Mouse (Mus musculus) kidney, embryonic 14.5 days (tissue): Measurements from ENCODE around the gene Ngf. TPM values are rescaled to one million over a fixed set of nuclear protein-coding genes. Genes with fewer than 3 reads are reported as not detected.

ENCODE experiments used
- ATAC-seq: fragments of 200-750 bp; cut with Nextera tagmentation; 2 replicates; pipeline ENCODE4 v1.8.0; 2017; ENCODE audit warnings: moderate number of reproducible peaks, mild to moderate bottlenecking, moderate TSS enrichment, moderate library complexity; ENCODE audit not compliant: low FRiP score, low TSS enrichment
- H3K27ac ChIP-seq: fragments of 300-500 bp; sonication (generic); 2 replicates; pipeline ENCODE4 v1.5.1; 2014; ENCODE audit warnings: low read depth, mild to moderate bottlenecking, low read length, moderate library complexity, mixed read lengths
- H3K27me3 ChIP-seq: fragments of 300-500 bp; sonication (generic); 2 replicates; pipeline ENCODE4 v1.6.1; 2014; ENCODE audit warnings: mild to moderate bottlenecking, low read length; ENCODE audit not compliant: control insufficient read depth, insufficient read depth
- H3K36me3 ChIP-seq: fragments of 300-500 bp; sonication (generic); 2 replicates; pipeline ENCODE4 v1.6.1; 2014; ENCODE audit warnings: low read length, mixed read lengths; ENCODE audit not compliant: control insufficient read depth, insufficient read depth
- H3K4me1 ChIP-seq: fragments of 300-500 bp; sonication (generic); 2 replicates; pipeline ENCODE4 v1.6.1; 2014; ENCODE audit warnings: low read length, mixed read lengths; ENCODE audit not compliant: control insufficient read depth, insufficient read depth
- H3K4me2 ChIP-seq: fragments of 300-500 bp; sonication (generic); replicated peaks from 2 replicates; pipeline ENCODE4 v1.6.1; 2014; ENCODE audit warnings: low read depth, mild to moderate bottlenecking, low read length
- H3K4me3 ChIP-seq: fragments of 300-500 bp; sonication (generic); 2 replicates; pipeline ENCODE4 v1.5.1; 2014; ENCODE audit warnings: mild to moderate bottlenecking, low read length
- H3K9ac ChIP-seq: fragments of 300-500 bp; sonication (generic); 2 replicates; pipeline ENCODE4 v1.6.1; 2014; ENCODE audit warnings: low read depth, mild to moderate bottlenecking, low read length, moderate library complexity
- H3K9me3 ChIP-seq: fragments of 300-500 bp; sonication (generic); 2 replicates; pipeline ENCODE4 v1.6.1; 2016; ENCODE audit warnings: low read length; ENCODE audit not compliant: control insufficient read depth
- WGBS: fragments of 180-500 bp; shearing (Covaris S2); extraction: QIAGEN DNeasy Blood & Tissue Kit; methylation state at CpG from one replicate; pipeline ENCODE4 v1.1.7; 2014; 5-methylcytosine and 5-hydroxymethylcytosine counted together
- polyA plus RNA-seq: library from polyadenylated mRNA; unstranded; fragments of >200 nt; fragmentation: Nextera tagmentation; extraction: Ambion mirVana; gene quantifications from 2 replicates; pipeline ENCODE4 v1.2.1, GENCODE M21; 2014

Ngf gene
- polyA plus RNA-seq, 1 experiment from 2014 or later: 2.7 TPM

DNA sequence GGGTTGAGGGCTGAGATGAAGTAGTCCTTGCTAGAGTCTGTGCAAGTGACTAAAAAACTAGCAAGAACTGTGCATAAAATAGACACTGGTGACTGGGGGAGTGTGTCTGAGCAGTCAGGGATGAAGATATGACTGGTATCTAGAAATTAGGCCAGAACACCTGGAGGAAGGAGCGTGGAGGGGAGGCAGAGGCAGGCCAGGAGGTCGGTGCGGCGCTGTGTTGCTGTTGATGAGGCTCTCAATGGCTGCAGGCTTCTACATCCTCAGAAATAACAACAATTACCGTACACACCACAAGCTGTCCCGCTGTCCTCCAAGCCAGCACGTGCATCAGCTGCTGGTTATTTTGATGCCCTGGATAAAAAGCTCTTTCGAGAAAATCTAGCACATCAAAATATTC, 2.6 kb upstream of the Ngf start:
- H3K4me3 ChIP-seq: no peak overlapping the region

DNA sequence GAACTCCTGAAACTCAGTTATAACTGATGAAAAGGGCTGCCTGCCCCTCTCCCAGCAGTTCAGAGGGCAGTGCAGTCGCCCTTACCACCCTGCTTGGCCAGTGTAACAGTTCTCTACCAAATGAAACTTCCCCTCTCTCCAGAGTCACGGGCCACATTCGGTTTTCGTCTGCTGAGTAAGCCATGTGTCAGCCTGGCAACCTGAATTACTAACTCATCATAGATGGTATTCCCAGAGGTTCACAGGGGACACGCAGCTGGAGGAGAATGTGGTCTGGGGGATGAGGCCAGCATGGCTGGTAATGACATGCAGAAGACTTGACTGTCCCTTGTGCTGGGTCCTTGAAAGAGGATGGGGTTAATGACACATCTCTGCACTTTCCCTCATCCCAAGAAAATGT, 1.5 kb downstream of the Ngf start:
- WGBS: 51% methylated on average over 5 of the region's 5 CpGs
- Histone ChIP-seq H3K9me3 (no peaks in the 10 kb centered on the region), H3K27me3 (peaks cover 25% of the 10 kb centered on the region), H3K4me2 (0 out of 2 replicates have a peak overlapping the region, but pooled peaks have one; percentile 3), H3K36me3 (no peaks in the 10 kb centered on the region), H3K4me3 (no peak overlapping the region), H3K4me1 (peaks cover 3% of the 10 kb centered on the region), H3K27ac (no peak overlapping the region), H3K9ac (no peak overlapping the region)
- ATAC-seq: no peak

More for the DNA sequence above, 2.6 kb upstream of the Ngf start:
- WGBS: 70% methylated on average over 8 of the region's 8 CpGs
- H3K27me3 ChIP-seq: peaks cover 25% of the 10 kb centered on the region
- H3K9ac ChIP-seq: no peak overlapping the region
- H3K4me2 ChIP-seq: no peak overlapping the region
- H3K36me3 ChIP-seq: no peaks in the 10 kb centered on the region
- no peak for ATAC-seq
- H3K27ac ChIP-seq: no peak overlapping the region
- H3K4me1 ChIP-seq: peaks cover 3% of the 10 kb centered on the region
- H3K9me3 ChIP-seq: no peaks in the 10 kb centered on the region

- no peak overlapping the region; the same call in 1 of the 2 replicates for H3K4me2 ChIP-seq
Observed at GRCm38 (mm10) chr3:102471799-102472198, 2.1 kb downstream of the Ngf start.

GRCm38 (mm10) chr3:102474275-102475155, 4.8 kb downstream of the Ngf start:
- ATAC-seq: no peak
- no peak overlapping the region for H3K9ac ChIP-seq
- peaks cover 22% of the 10 kb centered on the region for H3K27me3 ChIP-seq
- H3K9me3 ChIP-seq: 0 out of 2 replicates have a peak, but pooled peaks cover 3% of the 10 kb centered on the region
- 79% methylated on average over 15 of the region's 15 CpGs for WGBS
- no peak overlapping the region for H3K4me2 ChIP-seq
- H3K27ac ChIP-seq: no peak overlapping the region
- no peaks in the 10 kb centered on the region for H3K36me3 ChIP-seq
- peaks cover 3% of the 10 kb centered on the region for H3K4me1 ChIP-seq
- H3K4me3 ChIP-seq: no peak overlapping the region

More at GRCm38 (mm10) chr3:102471799-102472198, 2.1 kb downstream of the Ngf start:
- H3K4me1 ChIP-seq: peaks cover 3% of the 10 kb centered on the region
- H3K4me3 ChIP-seq: no peak overlapping the region
- ATAC-seq: no peak
- no peaks in the 10 kb centered on the region for H3K36me3 ChIP-seq
- peaks cover 25% of the 10 kb centered on the region for H3K27me3 ChIP-seq
- H3K9ac ChIP-seq: no peak overlapping the region
- no peak overlapping the region for H3K27ac ChIP-seq
- WGBS: 41% methylated on average over 5 of the region's 5 CpGs
- 0 out of 2 replicates have a peak, but pooled peaks cover 3% of the 10 kb centered on the region for H3K9me3 ChIP-seq

DNA sequence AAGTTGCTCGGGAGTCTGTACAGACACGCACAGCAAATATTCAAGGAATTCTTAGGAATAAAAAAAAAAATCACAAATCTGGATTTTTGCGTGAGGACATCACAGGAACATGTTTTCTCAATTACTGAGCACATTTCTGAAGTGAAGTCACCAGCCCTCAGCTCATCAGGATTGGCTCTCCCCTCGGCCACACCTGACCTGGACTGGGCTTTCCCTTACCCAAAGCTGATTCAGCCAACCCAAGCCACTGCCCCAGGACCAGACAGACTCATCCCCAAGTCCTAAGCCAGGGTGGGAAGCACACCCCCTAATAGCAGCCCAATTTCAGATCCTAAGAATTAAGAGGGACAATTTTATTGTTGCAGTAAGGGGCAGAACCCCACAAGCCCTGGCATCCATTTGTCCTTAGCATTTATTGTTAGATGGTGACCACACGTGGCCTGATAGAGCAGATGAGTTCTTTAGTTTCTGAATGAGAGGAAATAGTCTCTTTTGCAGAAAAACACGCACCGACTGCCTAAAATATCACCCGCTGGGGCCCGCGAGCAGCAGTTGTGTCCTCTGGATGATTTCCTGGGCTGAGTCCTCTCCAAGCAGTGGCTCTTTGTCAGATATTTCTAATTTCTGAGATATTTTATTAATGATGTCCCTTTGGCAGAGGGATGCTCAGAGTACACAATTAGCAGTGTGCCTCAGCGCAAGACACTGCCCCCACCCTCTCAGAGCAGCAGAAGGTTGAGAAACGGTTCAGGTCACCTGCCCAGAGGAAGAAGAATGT, 8.4 kb downstream of the Ngf start:
- no peak overlapping the region for H3K9ac ChIP-seq
- no peaks in the 10 kb centered on the region for H3K36me3 ChIP-seq
- no peak overlapping the region for H3K4me2 ChIP-seq
- WGBS: 83% methylated on average over 12 of the region's 12 CpGs
- no peaks in the 10 kb centered on the region for H3K4me1 ChIP-seq
- no peak overlapping the region for H3K4me3 ChIP-seq
- no peak for ATAC-seq
- no peaks in the 10 kb centered on the region for H3K27me3 ChIP-seq
- no peak overlapping the region for H3K27ac ChIP-seq
- H3K9me3 ChIP-seq: 0 out of 2 replicates have a peak, but pooled peaks cover 3% of the 10 kb centered on the region

DNA sequence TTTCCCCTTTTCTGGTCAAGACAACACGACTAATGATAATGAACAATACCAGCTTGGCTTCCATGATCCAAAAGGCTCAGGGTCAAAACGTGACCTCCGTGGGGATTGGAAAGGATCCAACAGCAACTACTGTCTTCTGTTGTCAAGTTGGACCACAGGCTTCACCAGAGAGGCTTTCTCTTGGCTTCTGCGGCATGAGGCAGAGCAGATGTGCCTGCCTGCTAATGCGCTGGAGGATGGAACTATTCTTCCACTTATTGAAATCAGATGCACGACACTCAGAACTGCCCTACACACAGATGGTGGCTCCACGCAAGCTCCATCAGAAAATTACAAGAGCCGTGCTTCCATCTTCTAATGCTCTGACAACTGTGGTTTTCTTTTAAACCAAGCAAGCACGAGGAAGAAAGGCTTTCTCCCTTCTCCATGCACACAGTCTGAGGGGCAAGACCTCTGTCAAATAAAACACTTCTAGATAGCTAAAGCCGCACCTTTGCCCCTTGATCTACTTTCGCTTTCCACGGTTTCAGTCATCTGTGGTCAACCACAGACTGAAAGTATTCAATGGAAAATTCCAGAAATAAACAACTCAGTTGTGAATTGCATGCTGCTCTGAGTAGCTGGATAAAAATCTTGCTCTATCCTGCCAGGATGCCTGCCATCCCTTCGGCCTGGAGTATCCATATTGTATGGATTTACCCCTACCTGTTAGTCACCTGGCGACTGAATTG, 20.8 kb downstream of the Ngf start:
- no peaks in the 10 kb centered on the region for H3K9me3 ChIP-seq
- H3K27ac ChIP-seq: no peak overlapping the region
- WGBS: 61% methylated on average over 14 of the region's 14 CpGs
- H3K4me1 ChIP-seq: no peaks in the 10 kb centered on the region
- H3K4me3 ChIP-seq: no peak overlapping the region
- no peak for ATAC-seq
- H3K36me3 ChIP-seq: no peaks in the 10 kb centered on the region
- H3K27me3 ChIP-seq: no peaks in the 10 kb centered on the region
- H3K9ac ChIP-seq: no peak overlapping the region
- H3K4me2 ChIP-seq: no peak overlapping the region

DNA sequence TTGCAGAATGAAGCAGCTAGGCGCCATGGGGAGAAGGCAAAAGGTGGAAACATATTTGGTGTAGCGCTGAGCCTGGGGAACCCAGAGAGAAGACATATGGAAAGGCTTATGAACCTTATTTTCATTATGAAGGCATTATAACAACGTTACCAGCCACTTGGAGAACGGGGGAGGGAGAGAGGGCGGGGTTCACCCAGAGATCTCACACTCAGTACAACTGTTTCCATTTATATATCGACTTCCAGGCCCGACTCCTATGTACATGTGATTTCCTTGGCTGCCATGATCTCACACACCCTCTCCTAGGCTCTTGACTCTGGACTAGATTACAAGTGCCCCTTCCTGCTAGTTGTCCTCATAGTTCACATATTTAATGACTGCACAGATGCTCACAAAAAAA, 28.4 kb downstream of the Ngf start:
- no peaks in the 10 kb centered on the region for H3K36me3 ChIP-seq
- no peak for ATAC-seq
- no peaks in the 10 kb centered on the region for H3K27me3 ChIP-seq
- H3K9me3 ChIP-seq: no peaks in the 10 kb centered on the region
- H3K4me3 ChIP-seq: no peak overlapping the region
- no peak overlapping the region for H3K9ac ChIP-seq
- 87% methylated on average over 7 of the region's 7 CpGs for WGBS
- H3K4me1 ChIP-seq: no peaks in the 10 kb centered on the region
- no peak overlapping the region for H3K27ac ChIP-seq
- H3K4me2 ChIP-seq: no peak overlapping the region

DNA sequence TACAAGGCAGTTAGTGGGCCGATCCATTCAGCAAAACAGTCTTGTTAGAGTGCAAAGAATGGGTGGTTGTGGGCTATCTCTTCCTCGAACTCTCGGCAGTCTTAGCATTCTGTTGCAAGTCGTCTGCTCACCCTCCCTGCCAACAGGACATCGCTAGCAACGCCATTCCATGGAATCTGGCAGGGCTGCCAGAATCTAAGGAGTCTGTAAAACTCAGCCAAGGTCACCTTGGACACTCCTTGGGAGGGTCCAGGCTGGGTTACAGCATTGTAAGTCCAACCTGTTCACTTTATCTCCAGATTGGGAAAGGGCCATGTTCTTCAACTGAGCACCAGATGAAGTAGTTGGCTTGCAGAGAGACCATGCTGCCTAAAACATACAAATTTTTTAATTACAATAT, 29.2 kb downstream of the Ngf start:
- H3K27ac ChIP-seq: no peak overlapping the region
- H3K9ac ChIP-seq: no peak overlapping the region
- no peaks in the 10 kb centered on the region for H3K36me3 ChIP-seq
- H3K4me1 ChIP-seq: no peaks in the 10 kb centered on the region
- H3K27me3 ChIP-seq: no peaks in the 10 kb centered on the region
- H3K4me3 ChIP-seq: no peak overlapping the region
- no peak for ATAC-seq
- 84% methylated on average over 6 of the region's 6 CpGs for WGBS
- no peaks in the 10 kb centered on the region for H3K9me3 ChIP-seq
- no peak overlapping the region for H3K4me2 ChIP-seq
